Mouse (Mus musculus) megakaryocyte, embryonic 14.5 days (primary cell): ENCODE results near the gene Sema5b. TPM values are rescaled to one million over a fixed set of nuclear protein-coding genes. Genes with fewer than 3 reads are reported as not detected.

ENCODE experiments used
- H3K27me3 ChIP-seq: replicated peaks from 2 replicates; pipeline ENCODE3; 2012; ENCODE audit warnings: inconsistent platforms
- H3K36me3 ChIP-seq: replicated peaks from 2 replicates; pipeline ENCODE3; 2012; ENCODE audit warnings: low read length, inconsistent platforms, mixed read lengths
- H3K4me1 ChIP-seq: 2 replicates; pipeline ENCODE4 v1.6.1; 2012; ENCODE audit warnings: inconsistent platforms
- H3K4me3 ChIP-seq: replicated peaks from 2 replicates; pipeline ENCODE3; 2012; ENCODE audit warnings: moderate library complexity, mild to moderate bottlenecking, inconsistent platforms
- H3K9me3 ChIP-seq: 2 replicates; pipeline ENCODE4 v1.6.1; 2012; ENCODE audit warnings: inconsistent platforms
- FLI1 ChIP-seq: IDR thresholded peaks from 2 replicates; pipeline ENCODE4 v1.6.1; 2012; ENCODE audit warnings: low read length, inconsistent platforms, mixed read lengths
- GATA1 ChIP-seq: IDR thresholded peaks from 3 replicates; pipeline ENCODE4 v1.6.1; 2012; ENCODE audit warnings: mixed read lengths, low read length, inconsistent platforms, borderline replicate concordance
- polyA plus RNA-seq: library from polyadenylated mRNA; stranded (reverse); fragments of >175 nt; gene quantifications from 2 replicates; pipeline ENCODE4 v1.2.3, GENCODE M21; 2012; ENCODE audit warnings: low replicate concordance; ENCODE audit not compliant: insufficient read depth

Sema5b gene
- polyA plus RNA-seq, 1 experiment: not detected

DNA sequence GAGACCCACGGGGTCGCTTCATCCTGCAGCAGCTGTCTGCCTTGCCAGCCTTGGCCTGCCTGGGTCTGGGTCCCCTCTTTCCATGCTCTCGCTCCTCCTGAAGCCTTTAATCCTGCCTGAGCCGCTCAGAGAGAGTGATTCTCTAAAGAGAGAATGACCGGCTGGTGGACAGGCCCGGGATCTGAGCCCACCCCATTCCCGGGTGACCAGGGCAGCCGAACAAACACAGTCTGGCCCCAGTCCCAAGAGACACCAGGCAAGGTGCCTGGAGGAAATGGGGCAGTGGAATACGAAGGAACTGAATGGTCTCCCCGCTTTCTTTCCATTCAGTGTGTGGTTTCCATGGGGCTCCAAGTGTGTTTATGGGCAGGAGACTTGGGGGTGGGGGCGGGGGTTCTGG lies 50.8 kb downstream of the Sema5b start:
- Histone ChIP-seq H3K36me3 (no peaks in the 10 kb centered on the region), H3K4me3 (no peak overlapping the region), H3K27me3 (peaks cover 58% of the 10 kb centered on the region), H3K4me1 (no peaks in the 10 kb centered on the region), H3K9me3 (peaks cover 19% of the 10 kb centered on the region)
- no peak for TF ChIP-seq FLI1
- no peak for TF ChIP-seq GATA1

DNA sequence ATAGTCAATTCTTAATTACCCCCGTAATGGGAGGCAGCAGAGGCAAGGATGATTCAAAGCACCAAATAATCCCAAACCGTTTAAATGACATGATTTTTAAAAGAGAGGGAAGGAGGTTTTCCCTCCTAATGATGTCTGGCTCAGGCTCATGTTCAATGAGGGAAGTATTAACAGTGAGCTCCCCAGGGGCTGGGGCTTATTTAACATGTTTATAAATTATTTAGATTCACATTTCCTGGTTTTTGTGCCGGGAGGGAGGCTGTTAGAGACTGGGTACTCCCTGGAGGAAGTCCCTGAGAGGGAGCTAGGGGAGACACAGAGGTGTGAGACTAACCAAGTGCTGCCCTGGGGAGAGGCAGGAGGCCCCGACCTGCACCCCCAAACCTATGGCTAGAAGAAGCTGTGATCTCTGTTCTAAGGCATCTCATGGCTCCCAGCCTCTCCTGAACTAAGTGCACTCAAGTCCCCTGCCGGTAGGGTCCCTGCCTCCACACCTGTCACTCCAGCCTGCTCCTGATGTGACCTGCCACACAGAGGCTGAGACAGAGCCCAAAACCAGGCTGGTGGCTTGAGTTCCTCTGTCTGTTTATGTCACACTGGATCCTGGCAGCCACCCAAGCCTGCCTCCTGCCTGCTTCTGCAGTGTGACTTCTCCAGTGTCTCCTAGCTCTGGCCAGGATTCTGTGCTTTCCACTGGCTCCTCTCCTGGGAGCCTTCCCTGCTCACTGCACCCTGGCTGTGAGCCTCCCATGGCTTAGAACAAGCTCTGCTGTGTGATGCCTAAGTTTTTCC lies 51.5 kb downstream of the Sema5b start:
- peaks cover 54% of the 10 kb centered on the region for H3K27me3 ChIP-seq
- TF ChIP-seq FLI1 (no peak), GATA1 (no peak)
- no peaks in the 10 kb centered on the region for H3K36me3 ChIP-seq
- no peak overlapping the region for H3K4me3 ChIP-seq
- H3K4me1 ChIP-seq: no peaks in the 10 kb centered on the region
- H3K9me3 ChIP-seq: peaks cover 19% of the 10 kb centered on the region

DNA sequence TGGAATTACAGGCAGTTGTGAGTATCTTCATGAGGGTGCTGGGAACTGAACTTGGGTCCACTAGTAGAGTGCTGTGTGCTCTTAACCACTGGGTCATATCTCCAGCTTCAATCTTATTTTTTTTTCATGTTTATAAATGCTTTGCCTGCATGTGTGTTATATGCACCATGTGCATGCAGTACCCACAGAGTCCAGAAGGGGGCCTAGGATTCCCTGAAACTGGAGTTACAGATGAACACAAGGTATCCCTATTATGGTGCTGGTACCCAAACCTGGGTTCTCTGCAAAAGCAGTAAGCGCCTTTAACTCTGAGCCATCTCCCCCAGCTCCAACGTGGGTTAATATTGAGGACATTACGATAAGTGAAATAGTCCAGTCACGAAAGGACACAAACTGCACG lies 52.5 kb downstream of the Sema5b start:
- Histone ChIP-seq H3K4me3 (no peak overlapping the region), H3K36me3 (no peaks in the 10 kb centered on the region), H3K27me3 (peaks cover 49% of the 10 kb centered on the region), H3K9me3 (peaks cover 19% of the 10 kb centered on the region), H3K4me1 (no peaks in the 10 kb centered on the region)
- TF ChIP-seq FLI1 (no peak), GATA1 (no peak)

DNA sequence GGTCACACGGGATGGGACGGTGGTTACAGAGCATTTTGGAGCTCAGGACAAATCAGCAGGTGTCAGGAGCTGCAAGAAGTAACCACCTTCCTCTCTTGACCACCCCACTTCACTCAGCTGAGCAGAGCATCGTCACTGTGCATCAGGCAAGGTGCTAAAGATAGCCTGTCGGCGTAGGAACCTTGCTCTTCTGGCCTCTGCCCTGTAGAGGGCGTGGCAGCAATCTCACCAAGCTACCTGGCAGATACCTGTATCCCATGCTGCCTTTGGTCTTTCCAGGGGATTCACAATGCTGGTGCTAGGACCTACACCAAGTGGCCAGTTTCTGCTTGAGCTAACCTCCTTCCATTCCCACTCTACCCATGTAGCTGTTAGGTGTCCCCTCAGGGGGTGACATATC lies 55.3 kb downstream of the Sema5b start:
- Histone ChIP-seq H3K9me3 (peaks cover 19% of the 10 kb centered on the region), H3K27me3 (peaks cover 48% of the 10 kb centered on the region), H3K4me1 (no peaks in the 10 kb centered on the region), H3K4me3 (no peak overlapping the region), H3K36me3 (no peaks in the 10 kb centered on the region)
- no peak for TF ChIP-seq GATA1
- no peak for TF ChIP-seq FLI1

DNA sequence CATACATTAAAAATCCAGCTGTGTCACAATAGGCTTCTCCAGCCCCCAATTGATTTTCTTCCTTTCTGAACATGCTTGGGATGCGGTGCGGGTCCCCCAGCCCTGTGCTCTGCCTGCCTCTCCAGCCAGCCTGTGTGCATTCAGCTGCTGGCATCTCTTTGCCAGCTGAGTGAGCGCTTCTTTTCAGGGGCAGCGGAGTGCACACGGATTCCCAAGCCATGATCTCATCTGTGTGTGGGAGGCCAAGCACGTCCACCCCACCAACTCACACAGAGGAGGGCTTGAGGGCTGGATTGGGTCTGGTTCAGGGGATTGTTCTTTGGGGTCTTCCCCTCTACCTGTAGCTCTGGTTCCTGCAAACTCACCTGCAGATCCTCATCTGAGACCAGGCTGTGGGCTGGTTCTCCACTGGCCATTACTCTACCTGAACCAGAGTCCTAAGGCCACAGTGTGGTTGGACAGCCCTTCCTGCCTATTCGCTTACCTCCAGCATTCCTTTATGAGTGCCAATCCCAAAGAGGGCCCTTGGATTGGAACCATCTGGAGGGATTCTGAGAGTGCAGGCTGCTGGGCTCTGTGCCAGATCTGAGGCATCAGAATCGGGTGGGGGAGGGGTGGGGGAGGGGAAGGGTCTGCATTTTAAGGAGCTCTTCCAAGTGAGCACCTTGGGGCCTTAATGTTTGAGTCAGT lies 55.9 kb downstream of the Sema5b start:
- Histone ChIP-seq H3K4me3 (no peak overlapping the region), H3K27me3 (peaks cover 44% of the 10 kb centered on the region), H3K36me3 (no peaks in the 10 kb centered on the region), H3K4me1 (no peaks in the 10 kb centered on the region), H3K9me3 (peaks cover 19% of the 10 kb centered on the region)
- no peak for TF ChIP-seq GATA1
- TF ChIP-seq FLI1: no peak

DNA sequence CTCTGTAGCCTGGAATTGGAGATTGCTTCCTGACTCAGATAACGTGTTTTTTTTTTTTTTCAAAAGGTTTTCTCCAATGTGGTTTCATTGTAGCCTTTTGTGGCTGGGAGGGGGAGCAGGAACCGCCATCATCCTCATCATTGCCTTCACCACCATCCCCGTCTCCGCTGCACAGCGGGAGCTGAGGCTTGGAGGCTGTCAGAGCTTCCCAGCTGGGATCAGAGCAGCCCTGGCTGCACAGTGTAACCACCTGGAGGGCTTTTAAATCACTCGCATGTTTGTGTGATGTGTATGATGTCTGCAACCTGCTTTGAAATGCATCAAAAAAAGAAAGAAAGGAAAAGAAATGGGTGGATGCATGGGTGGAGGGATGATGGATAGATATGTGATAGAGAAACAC lies 57.0 kb downstream of the Sema5b start:
- Histone ChIP-seq H3K9me3 (peaks cover 15% of the 10 kb centered on the region), H3K36me3 (no peaks in the 10 kb centered on the region), H3K4me1 (no peaks in the 10 kb centered on the region), H3K27me3 (peaks cover 38% of the 10 kb centered on the region), H3K4me3 (no peak overlapping the region)
- TF ChIP-seq GATA1: no peak

DNA sequence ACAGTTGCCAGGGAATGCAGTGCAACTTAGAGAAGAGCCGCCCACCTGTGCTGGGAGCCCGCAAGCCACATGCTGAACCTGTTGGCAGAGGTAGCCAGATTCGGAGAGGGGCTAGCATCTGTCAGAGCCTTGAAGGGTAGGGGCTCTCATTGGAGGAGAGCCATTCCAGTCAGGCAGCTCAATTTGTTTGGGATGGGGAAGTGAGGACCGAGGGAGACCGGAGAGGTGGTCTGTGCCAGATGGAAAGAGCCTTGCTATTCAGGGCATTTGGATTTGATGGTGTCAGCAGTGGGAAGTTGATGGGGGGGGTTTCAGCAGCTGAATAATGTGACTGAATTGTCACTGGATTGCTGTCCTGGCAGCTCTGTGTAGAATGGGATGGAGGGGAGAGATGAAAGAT lies 57.9 kb downstream of the Sema5b start:
- H3K4me1 ChIP-seq: no peaks in the 10 kb centered on the region
- no peaks in the 10 kb centered on the region for H3K36me3 ChIP-seq
- no peak overlapping the region for H3K4me3 ChIP-seq
- H3K9me3 ChIP-seq: peaks cover 8% of the 10 kb centered on the region
- peaks cover 41% of the 10 kb centered on the region for H3K27me3 ChIP-seq
- TF ChIP-seq GATA1 (no peak), FLI1 (no peak)

DNA sequence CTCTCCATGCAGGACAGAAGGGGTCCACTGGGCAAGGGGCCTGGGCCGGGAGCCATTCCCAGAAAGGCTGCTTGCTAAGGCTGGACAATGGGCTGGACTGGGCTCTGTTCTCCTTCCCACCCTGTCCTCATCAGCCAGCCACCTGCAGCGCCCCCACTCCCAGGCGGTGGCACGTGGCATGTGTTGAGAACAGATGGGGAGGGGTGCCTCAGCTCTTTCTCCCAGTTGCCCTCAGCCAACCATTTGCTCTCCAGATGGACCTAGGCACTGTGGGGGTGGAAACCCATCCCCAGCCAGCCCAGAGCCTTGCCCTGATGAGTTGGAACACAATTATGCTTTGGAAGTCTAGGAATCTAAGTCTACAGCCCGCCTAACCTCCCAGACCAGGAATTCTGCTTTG lies 59.3 kb downstream of the Sema5b start:
- TF ChIP-seq GATA1 (no peak), FLI1 (no peak)
- no peaks in the 10 kb centered on the region for H3K36me3 ChIP-seq
- H3K9me3 ChIP-seq: no peaks in the 10 kb centered on the region
- H3K4me3 ChIP-seq: no peak overlapping the region
- no peaks in the 10 kb centered on the region for H3K4me1 ChIP-seq
- H3K27me3 ChIP-seq: peaks cover 37% of the 10 kb centered on the region

DNA sequence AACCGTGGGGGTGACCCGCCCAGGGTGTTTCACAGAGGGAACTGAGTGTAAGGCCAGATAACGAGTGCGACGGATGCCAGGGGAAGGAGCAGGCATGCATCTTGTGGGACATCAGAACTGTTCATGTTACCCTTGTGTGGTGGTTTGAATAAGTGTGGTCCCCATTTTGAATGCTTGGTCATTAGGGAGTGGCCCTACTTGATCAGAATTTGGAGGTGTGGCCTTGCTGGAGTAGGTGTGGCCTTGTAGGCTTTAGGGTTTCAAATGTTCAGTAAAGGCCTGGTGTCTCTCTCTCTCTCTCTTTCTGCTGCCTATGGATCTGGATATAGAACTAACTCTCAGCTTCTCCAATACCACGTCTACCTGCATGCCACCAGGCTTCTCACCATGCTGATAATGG lies 60.5 kb downstream of the Sema5b start:
- no peaks in the 10 kb centered on the region for H3K36me3 ChIP-seq
- no peaks in the 10 kb centered on the region for H3K9me3 ChIP-seq
- no peak overlapping the region for H3K4me3 ChIP-seq
- no peaks in the 10 kb centered on the region for H3K4me1 ChIP-seq
- peaks cover 41% of the 10 kb centered on the region for H3K27me3 ChIP-seq
- TF ChIP-seq GATA1 (no peak), FLI1 (no peak)

DNA sequence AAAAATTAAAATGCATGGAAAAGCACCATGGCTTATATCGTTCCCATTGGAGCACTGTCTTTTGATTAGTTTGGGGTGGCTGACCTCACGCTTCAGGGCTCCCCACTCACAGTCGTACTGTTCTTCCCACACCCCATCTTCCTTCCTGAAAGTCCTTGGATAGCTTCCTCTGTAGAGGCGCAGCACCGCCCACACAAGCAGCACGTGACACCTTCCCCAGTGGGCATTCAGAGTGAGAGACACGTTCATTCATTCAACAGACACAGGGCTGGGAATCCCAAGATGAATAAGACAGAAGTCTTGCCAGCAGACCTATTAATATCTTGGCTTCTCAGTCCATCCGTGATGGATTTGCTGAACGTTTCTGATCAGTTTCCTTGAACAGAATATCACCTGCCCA lies 61.6 kb downstream of the Sema5b start:
- Histone ChIP-seq H3K4me3 (no peak overlapping the region), H3K27me3 (peaks cover 39% of the 10 kb centered on the region), H3K4me1 (no peaks in the 10 kb centered on the region), H3K9me3 (no peaks in the 10 kb centered on the region), H3K36me3 (no peaks in the 10 kb centered on the region)
- TF ChIP-seq GATA1 (no peak), FLI1 (no peak)
